Mouse (Mus musculus) E14TG2a.4 (cell line): ENCODE measurements around the gene Sun1.

ENCODE experiments used
- CTCF ChIP-seq: conservative IDR thresholded peaks from 2 replicates; pipeline ENCODE4 v1.5.1; 2014; ENCODE audit warnings: low read length
- NANOG ChIP-seq: IDR thresholded peaks from 2 replicates; pipeline ENCODE4 v1.6.1; 2014; ENCODE audit warnings: borderline replicate concordance, low read length, mixed read lengths
- POU5F1 ChIP-seq: IDR thresholded peaks from 2 replicates; pipeline ENCODE4 v1.6.1; 2014; ENCODE audit warnings: low read length, borderline replicate concordance

GRCm38 (mm10) chr5:139253301-139253741, 52.9 kb downstream of the Sun1 start:
- TF ChIP-seq CTCF (no peak), NANOG (no peak), POU5F1 (no peak)
